Mouse (Mus musculus) MEL (cell line): ENCODE data around the gene Hpd. TPM values are rescaled to one million over a fixed set of nuclear protein-coding genes. Genes with fewer than 3 reads are reported as not detected.

Experiments used
- DNase-seq: peaks from one replicate; pipeline ENCODE4 v3.0.0; 2011; ENCODE audit warnings: low read depth, low spot score
- H3K27ac ChIP-seq: 2 replicates; pipeline ENCODE4 v1.5.1; 2012; ENCODE audit warnings: low read depth, mild to moderate bottlenecking, control low read depth, low read length, moderate library complexity; ENCODE audit not compliant: control insufficient read depth
- H3K27me3 ChIP-seq, 2 experiments: fragments of 150-350 bp in 1 of 2; sonication (generic) in 1 of 2; 2 replicates each; pipeline ENCODE4 v1.6.1; 2012; ENCODE audit warnings: low read length in 2 of 2, mild to moderate bottlenecking in 2 of 2, improper control_type of control experiment in 1 of 2, moderate library complexity in 1 of 2; ENCODE audit not compliant: insufficient read depth in 2 of 2, control insufficient read depth in 1 of 2
- H3K36me3 ChIP-seq, 2 experiments: 2 replicates each; pipeline ENCODE4 v1.6.1; 2012 to 2014; ENCODE audit warnings: low read length in 2 of 2, improper control_type of control experiment in 1 of 2, inconsistent platforms in 1 of 2, mild to moderate bottlenecking in 1 of 2; ENCODE audit not compliant: insufficient read depth in 2 of 2, control insufficient read depth in 1 of 2
- H3K4me1 ChIP-seq, 2 experiments: fragments of 150-350 bp in 1 of 2; sonication (generic) in 1 of 2; 2 replicates each; pipeline ENCODE4 v1.6.1; 2012; ENCODE audit warnings: low read length in 2 of 2, improper control_type of control experiment in 1 of 2, mild to moderate bottlenecking in 1 of 2; ENCODE audit not compliant: insufficient read depth in 2 of 2, control insufficient read depth in 1 of 2
- H3K4me3 ChIP-seq, 2 experiments: fragments of 150-350 bp in 1 of 2; sonication (generic) in 1 of 2; 2 replicates each; pipeline ENCODE4 v1.5.1; 2012; ENCODE audit warnings: low read depth in 2 of 2, low read length in 2 of 2, mild to moderate bottlenecking in 2 of 2, moderate library complexity in 2 of 2, control low read depth in 1 of 2, improper control_type of control experiment in 1 of 2; ENCODE audit not compliant: control insufficient read depth in 1 of 2, insufficient read depth in 1 of 2
- H3K79me2 ChIP-seq: 2 replicates; pipeline ENCODE4 v1.6.1; 2012; ENCODE audit warnings: mild to moderate bottlenecking, low read length, moderate library complexity; ENCODE audit not compliant: control insufficient read depth, poor library complexity, insufficient read depth
- H3K9ac ChIP-seq: 2 replicates; pipeline ENCODE4 v1.6.1; 2012; ENCODE audit warnings: low read depth, mild to moderate bottlenecking, control low read depth, low read length, moderate library complexity; ENCODE audit not compliant: control insufficient read depth, poor library complexity, severe bottlenecking
- H3K9me3 ChIP-seq: fragments of 150-350 bp; sonication (generic); replicated peaks from 2 replicates; pipeline ENCODE4 v1.6.1; 2012; ENCODE audit warnings: mild to moderate bottlenecking, low read length, improper control_type of control experiment, moderate library complexity; ENCODE audit not compliant: insufficient read depth
- BHLHE40 ChIP-seq: IDR thresholded peaks from 2 replicates; pipeline ENCODE4 v1.6.1; 2012; ENCODE audit warnings: low read depth, mild to moderate bottlenecking, inconsistent platforms, low read length, improper control_type of control experiment, borderline replicate concordance
- CHD1 ChIP-seq: IDR thresholded peaks from 2 replicates; pipeline ENCODE4 v1.6.1; 2012; ENCODE audit warnings: low read depth, mild to moderate bottlenecking, inconsistent platforms, low read length, improper control_type of control experiment
- CHD2 ChIP-seq: IDR thresholded peaks from 2 replicates; pipeline ENCODE4 v1.6.1; 2011; ENCODE audit warnings: low read length, improper control_type of control experiment
- CTCF ChIP-seq, 3 experiments: IDR thresholded peaks in 2 of 3; conservative IDR thresholded peaks in 1 of 3; 2 replicates each; pipeline ENCODE4 v1.5.1; 2011 to 2012; ENCODE audit warnings: low read length in 3 of 3, low read depth in 2 of 3, mild to moderate bottlenecking in 2 of 3, improper control_type of control experiment in 1 of 3, inconsistent platforms in 1 of 3, mixed read lengths in 1 of 3, moderate library complexity in 1 of 3; ENCODE audit not compliant: control insufficient read depth in 1 of 3, insufficient read depth in 1 of 3, poor library complexity in 1 of 3, severe bottlenecking in 1 of 3
- E2F4 ChIP-seq: IDR thresholded peaks from 2 replicates; pipeline ENCODE4 v1.6.1; 2011; ENCODE audit warnings: low read depth, low read length, improper control_type of control experiment, borderline replicate concordance
- ELF1 ChIP-seq: IDR thresholded peaks from 2 replicates; pipeline ENCODE4 v1.6.1; 2014; ENCODE audit warnings: low read depth, mild to moderate bottlenecking, inconsistent platforms, low read length, improper control_type of control experiment, moderate library complexity
- EP300 ChIP-seq, 2 experiments: IDR thresholded peaks; 2 replicates each; pipeline ENCODE4 v1.6.1; 2011; ENCODE audit warnings: improper control_type of control experiment in 2 of 2, low read length in 2 of 2, low read depth in 1 of 2, mild to moderate bottlenecking in 1 of 2
- ETS1 ChIP-seq: IDR thresholded peaks from 2 replicates; pipeline ENCODE4 v1.6.1; 2012; ENCODE audit warnings: low read depth, mild to moderate bottlenecking, inconsistent platforms, low read length, improper control_type of control experiment, moderate library complexity
- GABPA ChIP-seq: IDR thresholded peaks from 2 replicates; pipeline ENCODE4 v1.6.1; 2012; ENCODE audit warnings: low read depth, mild to moderate bottlenecking, inconsistent platforms, low read length, improper control_type of control experiment, moderate library complexity
- HCFC1 ChIP-seq: IDR thresholded peaks from 2 replicates; pipeline ENCODE4 v1.6.1; 2012; ENCODE audit warnings: low read depth, mild to moderate bottlenecking, inconsistent platforms, low read length, improper control_type of control experiment, moderate library complexity
- JUND ChIP-seq: IDR thresholded peaks from 2 replicates; pipeline ENCODE4 v1.6.1; 2011; ENCODE audit warnings: low read depth, mild to moderate bottlenecking, improper control_type of control experiment, low read length
- MAFK ChIP-seq: IDR thresholded peaks from 2 replicates; pipeline ENCODE4 v1.6.1; 2011; ENCODE audit warnings: low read depth, mild to moderate bottlenecking, low read length, improper control_type of control experiment, borderline replicate concordance
- MAX ChIP-seq: IDR thresholded peaks from 2 replicates; pipeline ENCODE4 v1.6.1; 2011; ENCODE audit warnings: low read length, improper control_type of control experiment
- MAZ ChIP-seq: IDR thresholded peaks from 2 replicates; pipeline ENCODE4 v1.6.1; 2012; ENCODE audit warnings: low read depth, mild to moderate bottlenecking, inconsistent platforms, low read length, improper control_type of control experiment
- MYB ChIP-seq: IDR thresholded peaks from 2 replicates; pipeline ENCODE4 v1.6.1; 2011; ENCODE audit warnings: mild to moderate bottlenecking, low read depth, low read length, improper control_type of control experiment
- MYC ChIP-seq: IDR thresholded peaks from 2 replicates; pipeline ENCODE4 v1.6.1; 2011; ENCODE audit warnings: low read depth, mild to moderate bottlenecking, low read length, improper control_type of control experiment, moderate library complexity
- NELFE ChIP-seq: IDR thresholded peaks from 2 replicates; pipeline ENCODE4 v1.6.1; 2011; ENCODE audit warnings: low read depth, low read length, improper control_type of control experiment
- POLR2A ChIP-seq, 2 experiments: IDR thresholded peaks; 2 replicates each; pipeline ENCODE4 v1.6.1; 2011 to 2012; ENCODE audit warnings: low read length in 2 of 2, mild to moderate bottlenecking in 2 of 2, control low read depth in 1 of 2, improper control_type of control experiment in 1 of 2, low read depth in 1 of 2, moderate library complexity in 1 of 2; ENCODE audit not compliant: control insufficient read depth in 1 of 2, insufficient read depth in 1 of 2, poor library complexity in 1 of 2
- POLR2AphosphoS2 ChIP-seq: IDR thresholded peaks from 2 replicates; pipeline ENCODE4 v1.6.1; 2011; ENCODE audit warnings: low read length, improper control_type of control experiment
- RCOR1 ChIP-seq: IDR thresholded peaks from 2 replicates; pipeline ENCODE4 v1.6.1; 2012; ENCODE audit warnings: low read depth, mild to moderate bottlenecking, inconsistent platforms, low read length, improper control_type of control experiment
- SIN3A ChIP-seq: IDR thresholded peaks from 2 replicates; pipeline ENCODE4 v1.6.1; 2012; ENCODE audit warnings: low read length, improper control_type of control experiment, inconsistent platforms
- SMC3 ChIP-seq: IDR thresholded peaks from 2 replicates; pipeline ENCODE4 v1.6.1; 2011; ENCODE audit warnings: low read depth, low read length, improper control_type of control experiment
- TAL1 ChIP-seq: IDR thresholded peaks from 2 replicates; pipeline ENCODE4 v1.6.1; 2012; ENCODE audit warnings: mild to moderate bottlenecking, inconsistent platforms, low read length, moderate library complexity, mixed read lengths
- TBP ChIP-seq: IDR thresholded peaks from 2 replicates; pipeline ENCODE4 v1.8.0; 2011; ENCODE audit warnings: low read depth, low read length, improper control_type of control experiment
- TCF12 ChIP-seq: IDR thresholded peaks from 2 replicates; pipeline ENCODE4 v1.6.1; 2014; ENCODE audit warnings: low read depth, mild to moderate bottlenecking, inconsistent platforms, low read length, improper control_type of control experiment, moderate library complexity
- UBTF ChIP-seq: IDR thresholded peaks from 2 replicates; pipeline ENCODE4 v1.6.1; 2012; ENCODE audit warnings: low read depth, mild to moderate bottlenecking, inconsistent platforms, low read length, improper control_type of control experiment, moderate library complexity, borderline replicate concordance; ENCODE audit not compliant: insufficient read depth
- ZMIZ1 ChIP-seq: IDR thresholded peaks from 2 replicates; pipeline ENCODE4 v1.6.1; 2012; ENCODE audit warnings: low read depth, mild to moderate bottlenecking, inconsistent platforms, low read length, improper control_type of control experiment, moderate library complexity
- polyA plus RNA-seq, 2 experiments: library from polyadenylated mRNA; stranded (reverse) in 1 of 2; unstranded in 1 of 2; fragments of >175 nt in 1 of 2; fragments of >200 nt in 1 of 2; gene quantifications; 2 replicates each; pipeline versions ENCODE4 v1.2.1 to v1.2.4; 2012; ENCODE audit warnings: low replicate concordance in 2 of 2, low read depth in 1 of 2; ENCODE audit not compliant: insufficient read length in 2 of 2, insufficient read depth in 1 of 2, missing spikeins in 1 of 2
- total RNA-seq: library from RNA; depleted of rRNA; stranded (reverse); fragments of 300-350 nt; gene quantifications from 2 replicates; pipeline ENCODE4 v1.2.3, GENCODE M21; 2012

Gene Hpd
- total and polyA plus RNA-seq, 3 experiments = not detected

- Histone ChIP-seq H3K79me2 (peaks cover 66% of the 10 kb centered on the region), H3K4me1 (peaks cover 3 to 23% of the 10 kb centered on the region in 2 experiments; a peak in 3 of 4 replicates), H3K36me3 (peaks cover 0 to 20% of the 10 kb centered on the region in 2 experiments; a peak in 2 of 4 replicates), H3K4me3 (peak overlapping the region; percentile 78 to 81), H3K27me3 (no peaks in the 10 kb centered on the region), H3K27ac (peak overlapping the region; percentile 100), H3K9ac (peak overlapping the region; percentile 98), H3K9me3 (no peaks in the 10 kb centered on the region)
- TF ChIP-seq GABPA (peak; percentile 80), TAL1 (no peak), JUND (no peak), TBP (0 out of 2 replicates have a peak, but pooled peaks have one; percentile 57), MAFK (0 out of 2 replicates have a peak, but pooled peaks have one; percentile 22), CTCF (IDR thresholded peaks at IDR 0.05 in 2 of 3, conservative IDR thresholded peaks at IDR 0.05 in 1 of 3; ENCODE audit: control insufficient read depth in 1 of 3, insufficient read depth in 1 of 3, low read depth in 2 of 3, low read length in 3 of 3, poor library complexity in 1 of 3, severe bottlenecking in 1 of 3) (no peak), E2F4 (peak; percentile 89; the same call in 1 of the 2 replicates), CHD2 (no peak), MYC (0 out of 2 replicates have a peak, but pooled peaks have one; percentile 21), ZMIZ1 (peak; percentile 83; the same call in 1 of the 2 replicates), RCOR1 (0 out of 2 replicates have a peak, but pooled peaks have one; percentile 17), CHD1 (peak; percentile 15; the same call in 1 of the 2 replicates), SMC3 (no peak), SIN3A (peak; percentile 30; the same call in 1 of the 2 replicates), NELFE (peak; percentile 53), EP300 (IDR thresholded peaks at IDR 0.05; ENCODE audit: low read depth in 1 of 2, low read length in 2 of 2) (peak in 1 of 2 experiments; percentile 15; a peak in 1 of 4 replicates), MYB (0 out of 2 replicates have a peak, but pooled peaks have one; percentile 11), MAZ (peak; percentile 52; the same call in 1 of the 2 replicates), HCFC1 (peak; percentile 54; the same call in 1 of the 2 replicates), MAX (peak; percentile 70; the same call in 1 of the 2 replicates), UBTF (peak; percentile 34; the same call in 1 of the 2 replicates), TCF12 (peak; percentile 35), POLR2AphosphoS2 (0 out of 2 replicates have a peak, but pooled peaks have one; percentile 53), BHLHE40 (no peak), ELF1 (no peak), ETS1 (0 out of 2 replicates have a peak, but pooled peaks have one; percentile 18), POLR2A (IDR thresholded peaks at IDR 0.05; ENCODE audit: control insufficient read depth in 1 of 2, insufficient read depth in 1 of 2, low read depth in 1 of 2, low read length in 2 of 2, poor library complexity in 1 of 2) (peak in 1 of 2 experiments; percentile 53; a peak in 3 of 4 replicates)
- DNase-seq = peak; percentile 81
Measured at GRCm38 (mm10) chr5:123138953-123139721, 43.4 kb downstream of the Hpd start.
